Mouse (Mus musculus) ovary, postnatal 10 days (tissue): ENCODE data around the gene Olfr97.
A peak's percentile ranks its signal among the peaks of the same experiment; 100 is the strongest.
"Not testable (repeated sequence)": the region's sequence is repeated elsewhere in the genome, so short reads cannot be mapped to it uniquely, and the experiment has no call there.

ENCODE experiments used
- DNase-seq: peaks from one replicate; pipeline ENCODE4 v3.0.0; 2022; ENCODE audit warnings: low spot score

The Olfr97 gene

DNA sequence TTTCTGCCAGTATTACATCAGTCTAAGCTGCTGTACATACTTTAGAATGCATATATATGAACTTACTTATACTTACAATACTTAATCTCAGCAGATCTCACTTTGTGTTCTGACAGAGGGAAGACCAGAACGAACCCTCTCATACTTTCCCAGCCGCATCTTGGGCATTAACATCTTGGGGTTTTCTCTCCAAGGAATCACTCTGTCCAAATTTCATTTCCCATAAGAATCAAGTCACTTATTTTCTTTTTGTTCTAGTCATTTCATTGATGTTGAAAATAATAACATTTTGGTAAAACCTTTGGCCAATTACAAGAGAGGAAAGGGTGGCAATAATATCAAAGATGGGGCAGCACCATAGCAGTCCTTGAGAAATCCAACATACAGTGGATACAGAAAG, at the start of gene Olfr97:
TSS of gene Olfr97 (minus strand) at position 101 of the 400 bp plus-strand sequence.
- DNase-seq = not testable (repeated sequence)

GRCm38 (mm10) chr17:37283360-37283759, 46.2 kb upstream of the Olfr97 start, which contains the start of gene Olfr99:
Gene Olfr99 (minus strand): TSS chr17:37283460.
- DNase-seq = no peak

DNA sequence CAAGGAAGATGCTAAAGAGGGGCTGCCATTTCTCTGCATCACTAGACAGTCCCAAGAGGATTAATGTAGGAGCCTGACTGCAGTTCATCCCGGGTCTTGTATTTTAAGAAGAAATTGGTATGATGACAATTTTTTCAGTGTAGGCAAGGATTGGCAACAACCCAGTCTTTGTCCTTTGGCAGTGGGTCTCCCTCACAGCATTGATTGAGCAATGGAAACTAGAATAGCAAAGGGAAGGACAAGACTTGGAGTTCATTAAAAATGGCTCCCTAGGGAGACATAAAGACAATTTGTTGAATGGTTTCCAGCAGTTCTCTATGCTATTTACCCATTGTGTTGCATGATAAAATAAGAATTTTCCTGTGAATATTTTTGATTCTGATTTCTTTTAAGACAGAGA, 43.2 kb upstream of the Olfr97 start:
- no peak for DNase-seq

DNA sequence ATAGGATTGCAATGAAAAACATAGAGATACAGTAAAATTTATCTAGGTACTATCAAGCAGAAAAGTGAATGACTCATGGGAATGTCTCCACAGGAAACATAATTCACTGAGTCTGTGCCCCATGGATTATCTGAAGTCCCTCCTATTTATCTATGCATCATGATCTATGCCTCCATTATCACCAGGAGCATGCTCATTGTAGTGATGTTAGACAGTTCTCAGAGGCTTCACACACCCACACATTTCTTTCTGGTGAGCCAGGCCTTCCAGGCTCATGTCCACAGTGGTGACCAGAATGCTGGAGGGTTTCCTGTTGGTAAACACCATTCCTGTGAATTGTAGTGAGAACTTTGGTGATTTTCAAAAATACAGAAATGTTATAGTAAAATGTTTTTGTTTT, 39.4 kb upstream of the Olfr97 start:
- DNase-seq = no peak

DNA sequence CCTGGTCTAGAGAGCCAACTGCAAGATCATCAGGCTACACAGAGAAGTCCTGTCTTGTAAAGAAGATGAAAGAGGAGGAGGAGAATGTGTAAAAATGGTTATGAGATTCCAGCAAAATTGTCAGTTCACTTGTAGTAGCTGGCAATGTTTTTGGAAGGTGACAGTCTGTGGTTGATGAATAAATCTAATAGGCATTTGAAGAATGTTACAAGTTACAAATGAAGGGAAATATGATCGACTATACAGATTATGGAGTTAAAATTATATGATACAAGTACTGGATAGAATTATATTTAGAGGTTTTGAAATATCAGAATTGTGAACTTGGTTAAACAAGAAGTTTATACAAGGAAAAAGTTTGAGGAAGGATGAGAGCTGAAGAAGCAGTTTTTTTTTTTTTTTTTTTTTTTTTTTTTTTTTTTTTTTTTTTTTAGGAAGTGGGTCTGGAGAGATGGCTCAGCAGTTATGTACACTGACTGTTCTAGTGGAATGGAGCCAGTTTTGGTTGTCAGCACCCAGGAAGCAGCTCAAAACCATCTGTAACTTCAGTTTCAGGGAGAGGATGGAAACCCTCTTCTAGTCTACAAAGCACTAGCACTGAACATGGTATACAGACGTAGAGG, 38.6 kb upstream of the Olfr97 start:
- DNase-seq = no peak

- no peak for DNase-seq
Observed at GRCm38 (mm10) chr17:37270702-37271092, 33.6 kb upstream of the Olfr97 start.

DNA sequence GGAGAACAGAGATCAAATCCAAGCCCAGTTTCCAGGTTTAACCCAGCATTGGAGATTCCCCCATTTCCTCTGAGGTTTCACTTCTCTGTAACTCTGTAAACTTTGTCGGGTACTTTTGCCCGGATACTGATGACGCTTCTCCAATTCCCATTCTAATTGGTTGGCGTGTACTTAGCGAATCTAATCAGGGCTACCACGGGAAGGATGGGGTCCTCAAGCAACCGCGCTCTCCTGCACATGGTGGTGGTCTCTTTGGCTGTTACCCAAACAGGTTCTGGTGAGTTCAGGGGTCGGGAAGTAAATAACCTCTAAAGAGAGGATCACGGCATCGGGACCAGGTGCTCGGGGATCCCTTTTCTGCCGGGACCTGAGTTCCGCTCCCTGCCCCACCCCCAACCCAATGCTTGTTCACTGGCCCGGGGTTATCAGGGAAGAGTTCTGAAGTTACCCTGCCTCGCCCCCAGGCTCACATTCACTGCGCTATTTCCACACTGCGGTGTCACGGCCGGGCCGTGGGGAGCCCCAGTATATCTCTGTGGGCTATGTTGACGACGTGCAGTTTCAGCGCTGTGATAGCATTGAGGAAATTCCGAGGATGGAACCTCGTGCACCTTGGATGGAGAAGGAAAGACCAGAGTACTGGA, 33.0 kb upstream of the Olfr97 start, which contains the start of gene H2-M3:
TSS of gene H2-M3 (plus strand) at position 163 of the 644 bp plus-strand sequence.
- DNase-seq = peak; percentile 92

DNA sequence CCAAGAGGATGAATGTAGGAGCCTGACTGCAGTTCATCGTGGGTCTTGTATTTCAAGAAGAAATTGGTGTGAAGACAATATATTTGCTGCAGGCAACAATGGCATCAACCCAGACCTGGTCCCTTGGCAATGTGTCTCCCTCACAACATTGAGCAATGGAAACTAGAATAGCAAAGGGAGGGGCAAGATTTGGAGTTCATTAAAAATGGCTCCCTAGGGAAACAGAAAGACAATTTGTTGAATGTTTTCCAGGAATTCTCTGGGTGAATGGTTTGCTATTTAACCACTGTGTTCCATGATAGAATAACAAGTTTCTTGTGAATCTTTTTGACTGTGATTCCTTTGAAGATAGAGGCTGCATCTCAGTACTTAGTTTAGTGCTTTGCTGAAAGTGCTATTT, 26.5 kb upstream of the Olfr97 start, which contains the start of gene Olfr98:
TSS of gene Olfr98 (minus strand) at position 124 of the 400 bp plus-strand sequence.
- no peak for DNase-seq

DNA sequence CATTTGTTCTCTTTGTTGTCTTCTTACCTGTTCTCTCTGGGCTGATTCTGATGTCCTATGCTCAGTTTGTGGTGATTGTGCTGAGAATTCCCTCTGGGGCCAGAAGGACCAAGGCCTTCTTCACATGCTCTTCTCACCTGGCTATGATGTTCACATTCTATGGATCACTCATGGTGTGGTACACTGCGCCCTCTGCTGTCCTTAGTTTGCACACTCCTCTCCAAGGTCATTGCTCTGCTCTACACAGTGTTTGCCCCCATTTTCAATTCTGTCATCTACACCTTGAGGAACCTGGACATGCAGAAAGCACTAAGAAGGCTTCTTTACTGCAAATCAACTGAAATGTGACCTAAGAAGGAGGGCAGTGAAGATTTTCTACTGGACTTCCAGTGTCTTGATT, 13.4 kb upstream of the Olfr97 start:
- no peak for DNase-seq

DNA sequence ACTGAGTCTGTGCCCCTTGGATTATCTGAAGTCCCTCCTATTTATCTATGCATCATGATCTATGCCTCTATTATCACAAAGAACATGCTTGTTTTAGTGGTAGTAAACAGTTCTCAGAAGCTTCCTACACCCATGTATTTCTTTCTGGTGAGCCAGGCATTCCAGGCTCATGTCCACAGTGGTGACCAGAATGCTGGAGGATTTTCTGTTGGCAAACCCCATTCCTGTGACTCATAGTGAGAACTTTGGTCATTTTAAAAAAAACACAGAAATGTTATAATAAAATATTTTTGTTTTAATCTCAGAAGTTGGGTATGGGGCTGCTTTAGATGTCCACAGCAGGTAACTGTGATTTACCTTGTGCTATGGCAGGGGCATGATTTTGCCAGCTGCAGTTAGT, 12.3 kb upstream of the Olfr97 start:
- no peak for DNase-seq

DNA sequence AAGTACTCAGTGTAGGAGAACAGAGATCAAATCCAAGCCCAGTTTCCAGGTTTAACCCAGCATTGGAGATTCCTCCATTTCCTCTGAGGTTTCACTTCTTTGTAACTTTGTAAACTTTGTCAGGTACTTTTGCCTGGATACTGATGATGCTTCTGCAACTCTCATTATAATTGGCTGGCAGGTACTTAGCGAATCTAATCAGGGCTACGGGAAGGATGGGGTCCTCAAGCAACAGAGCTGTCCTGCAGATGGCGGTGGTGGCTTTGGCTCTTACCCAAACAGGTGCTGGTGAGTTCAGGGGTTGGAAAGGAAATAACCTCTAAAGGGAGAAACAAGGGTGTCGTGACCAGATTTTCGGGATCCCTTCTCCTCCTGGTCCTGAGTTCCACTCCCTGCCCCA, 9.6 kb upstream of the Olfr97 start:
- DNase-seq = no peak

- DNase-seq = no peak
Observed at GRCm38 (mm10) chr17:37242198-37242597, 5.1 kb upstream of the Olfr97 start.

- no peak for DNase-seq
Observed at GRCm38 (mm10) chr17:37221879-37222278, 15.3 kb downstream of the Olfr97 start.

DNA sequence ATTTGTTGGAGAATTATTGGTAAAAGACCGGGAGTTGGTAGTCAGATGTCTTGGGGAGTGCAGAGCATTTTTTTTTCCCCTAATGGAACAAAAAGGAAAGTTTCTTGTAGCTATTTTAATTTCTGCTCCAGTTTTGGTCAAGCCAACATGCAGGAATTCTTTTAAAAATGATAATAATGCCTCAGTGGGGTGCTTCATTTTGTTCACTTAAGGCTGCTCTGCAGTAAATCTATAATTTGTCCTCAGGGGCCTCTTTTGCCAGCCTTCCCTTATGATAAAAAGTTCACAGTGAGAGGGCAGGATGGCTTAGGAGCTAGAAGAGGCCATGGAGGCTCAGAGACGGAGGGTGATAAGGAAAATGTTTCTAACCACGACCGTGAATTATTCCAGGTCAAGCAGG, 17.3 kb downstream of the Olfr97 start, which contains the start of gene Olfr96:
TSS of gene Olfr96 (plus strand) at position 301 of the 400 bp plus-strand sequence.
- no peak for DNase-seq

DNA sequence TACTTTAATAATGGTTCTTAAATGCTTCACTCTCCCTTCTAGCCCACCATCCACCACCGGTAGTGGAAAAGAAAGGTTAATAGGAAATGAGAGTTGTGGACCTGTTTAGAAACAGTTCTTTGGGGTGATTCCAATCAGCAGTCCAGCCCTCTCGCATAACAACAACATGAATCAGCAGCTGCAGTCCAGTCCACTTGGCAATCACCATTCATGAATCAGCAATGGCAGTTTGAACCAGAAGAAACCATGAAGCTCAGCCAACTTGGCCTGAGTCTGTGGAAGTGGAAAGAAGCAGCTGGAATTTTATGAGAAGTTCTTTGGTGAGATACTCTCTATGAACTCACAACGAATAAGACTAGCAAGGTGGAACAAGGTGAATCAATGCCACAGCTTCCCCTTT, 18.6 kb downstream of the Olfr97 start:
- no peak for DNase-seq

DNA sequence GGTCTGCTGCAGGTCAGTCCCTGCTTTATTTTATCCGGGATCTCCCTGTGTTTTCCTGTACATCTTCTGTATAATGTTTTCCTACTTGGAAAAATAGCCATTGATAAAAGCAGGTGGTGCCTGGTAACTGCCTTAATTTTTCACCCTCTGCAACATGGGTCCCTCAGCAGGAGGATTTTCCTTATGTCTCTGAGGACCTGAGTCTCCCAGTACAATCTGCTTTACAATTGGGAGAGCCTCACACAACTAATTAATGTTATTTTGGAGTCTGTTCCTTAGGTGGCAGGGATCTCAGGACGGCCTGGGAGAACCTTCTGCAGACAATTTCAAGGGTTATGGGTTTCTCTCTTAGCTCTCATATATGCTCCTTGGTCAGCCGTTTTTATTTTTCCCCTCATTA, 24.1 kb downstream of the Olfr97 start, which contains the start of gene Olfr95:
TSS of gene Olfr95 (minus strand) at position 101 of the 400 bp plus-strand sequence.
- no peak for DNase-seq

DNA sequence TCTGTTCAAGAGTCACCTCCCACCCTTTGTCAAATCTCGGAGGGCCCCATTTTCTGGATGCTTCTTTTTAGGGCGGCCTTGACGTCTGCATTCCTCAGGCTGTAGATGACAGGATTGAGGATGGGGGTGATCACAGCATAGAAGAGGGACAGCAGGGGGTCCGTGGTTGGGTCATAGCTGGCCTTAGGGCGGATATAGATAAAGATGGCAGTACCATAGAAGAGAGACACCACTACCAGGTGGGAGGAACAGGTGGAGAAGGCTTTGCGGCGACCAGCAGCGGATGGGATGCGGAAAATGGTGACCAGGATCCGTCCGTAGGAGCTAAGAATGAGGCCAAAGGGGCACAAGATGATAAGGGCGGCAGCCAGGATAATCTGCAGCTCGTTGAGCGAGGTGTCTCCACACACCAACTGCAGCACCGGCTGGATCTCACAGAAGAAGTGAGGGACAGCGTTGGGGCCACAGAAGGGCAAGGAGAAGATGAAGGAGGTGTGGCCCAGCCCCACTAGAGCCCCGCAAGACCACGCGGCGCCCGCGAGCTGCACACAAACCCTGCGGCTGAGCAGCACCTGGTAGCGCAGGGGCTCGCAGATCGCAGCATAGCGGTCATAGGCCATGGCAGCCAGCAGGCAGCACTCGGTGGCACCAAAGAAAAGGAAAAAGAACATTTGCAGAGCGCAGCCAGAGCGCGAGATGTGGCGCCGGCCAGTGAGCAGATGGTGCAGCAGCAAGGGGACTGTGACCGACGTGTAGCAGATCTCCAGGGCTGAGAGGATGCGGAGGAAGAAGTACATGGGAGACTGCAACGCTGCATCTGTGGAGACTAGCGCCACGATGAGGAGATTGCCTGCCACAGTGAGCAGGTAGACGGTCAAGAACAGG, 26.0 kb downstream of the Olfr97 start:
- DNase-seq = no peak

DNA sequence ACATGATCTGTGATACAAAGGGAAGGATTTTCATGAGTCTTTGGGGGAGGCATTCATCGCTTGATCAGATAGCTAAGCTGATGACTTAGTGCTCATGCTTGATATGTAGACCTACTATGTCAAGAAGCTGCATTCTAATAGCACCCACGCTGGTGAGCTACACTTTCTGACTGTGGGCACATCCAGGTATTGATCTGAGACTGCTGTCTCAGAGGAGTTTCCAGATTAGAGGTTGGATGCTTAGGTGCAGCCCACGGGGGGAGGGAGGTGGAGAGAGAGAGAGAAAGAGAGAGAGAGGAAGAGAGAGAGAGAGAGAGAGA, 33.3 kb downstream of the Olfr97 start:
- no peak for DNase-seq

DNA sequence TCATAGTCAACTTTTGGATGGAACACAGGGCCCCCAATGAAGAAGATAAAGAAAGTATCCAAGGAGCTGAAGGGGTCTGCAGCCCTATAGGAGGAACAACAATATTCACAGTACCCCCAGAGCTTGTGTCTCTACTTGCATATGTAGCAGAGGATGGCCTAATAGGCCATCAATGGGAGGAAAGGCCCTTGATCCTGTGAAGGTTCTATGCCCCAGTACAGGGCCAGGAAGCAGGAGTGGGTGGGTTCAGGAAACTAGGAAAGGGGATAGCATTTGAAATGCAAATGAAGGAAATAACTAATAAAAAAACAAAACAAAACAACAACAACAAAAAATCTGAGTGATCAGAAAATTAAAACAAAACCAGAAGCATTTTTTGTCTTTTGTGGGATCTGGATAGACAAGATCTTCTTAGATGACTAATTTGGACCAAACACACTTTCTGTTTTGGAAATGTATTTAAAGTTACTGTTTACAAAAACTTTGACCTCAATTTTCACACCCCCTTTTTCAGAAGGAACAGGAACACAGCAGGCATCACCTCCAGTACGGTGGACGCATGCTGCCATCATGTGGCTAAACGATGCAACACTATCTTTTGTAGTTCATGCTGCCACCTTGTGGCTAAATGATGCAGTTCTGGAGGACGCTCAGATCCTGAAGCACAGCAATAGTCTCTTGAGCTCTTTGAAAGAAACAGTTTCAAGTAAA, 33.8 kb downstream of the Olfr97 start:
- peak; percentile 53 for DNase-seq

DNA sequence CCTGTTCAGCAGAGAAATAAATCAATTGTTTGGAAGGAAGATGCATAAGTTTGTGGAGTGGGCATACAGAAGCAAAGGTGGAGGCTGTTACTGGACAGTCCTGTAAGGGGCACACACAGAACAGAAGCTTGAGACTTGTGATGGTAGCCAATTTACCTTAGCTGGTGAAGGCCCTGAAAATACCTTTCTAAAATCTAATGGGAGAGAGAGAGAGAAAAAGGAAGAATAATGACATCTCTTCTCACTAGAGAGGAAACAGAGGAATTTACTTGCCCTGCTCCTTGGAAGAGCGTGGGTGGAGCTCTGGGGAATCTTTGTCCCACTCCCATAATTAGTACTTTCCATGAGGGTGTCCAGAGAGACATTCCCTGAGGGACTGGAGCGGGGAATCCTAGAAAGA, 36.2 kb downstream of the Olfr97 start, which contains the start of gene Olfr94:
TSS of gene Olfr94 (minus strand) at position 101 of the 400 bp plus-strand sequence.
- DNase-seq = no peak

DNA sequence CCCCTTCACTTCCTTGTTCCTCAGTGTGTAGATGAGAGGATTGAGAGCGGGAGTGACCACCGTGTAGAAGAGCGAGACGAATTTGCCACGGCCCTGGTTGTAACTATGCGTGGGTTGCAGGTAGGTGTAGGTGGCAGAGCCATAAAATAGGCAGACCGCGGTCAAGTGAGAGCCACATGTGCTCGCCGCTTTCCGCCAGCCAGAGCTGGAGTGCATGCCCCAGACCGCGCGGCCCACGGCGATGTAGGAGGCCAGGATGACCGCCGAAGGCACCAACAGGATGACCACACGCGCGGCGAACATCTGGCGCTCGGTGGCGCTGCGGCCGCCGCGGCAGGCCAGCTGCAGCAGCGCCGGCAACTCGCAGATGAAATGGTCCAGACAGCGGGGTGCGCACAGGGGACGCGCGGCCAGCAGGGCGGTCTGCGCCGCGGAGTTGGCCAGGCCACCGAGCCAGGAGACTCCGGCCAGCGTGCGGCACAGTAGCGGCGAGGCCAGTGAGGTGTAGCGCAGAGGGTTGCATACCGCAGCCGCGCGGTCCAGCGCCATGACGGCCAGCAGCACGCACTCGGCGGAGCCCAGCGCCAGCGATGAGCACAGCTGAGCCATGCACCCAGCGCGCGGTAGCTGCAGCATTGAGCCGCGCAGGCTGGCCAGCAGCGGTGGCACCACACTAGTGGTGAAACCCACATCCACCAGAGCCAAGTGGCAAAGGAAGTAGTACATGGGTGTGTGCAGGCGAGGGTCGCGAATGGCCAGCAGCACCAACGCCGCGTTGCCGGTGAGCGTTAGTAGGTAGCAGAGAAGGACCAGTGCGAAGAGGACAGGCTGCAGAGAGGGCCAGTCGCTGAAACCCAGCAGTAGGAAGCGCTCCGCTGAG, 40.0 kb downstream of the Olfr97 start:
- DNase-seq = peak; percentile 2
